Mouse (Mus musculus) small intestine, adult 2 months (tissue): Measurements from ENCODE around the gene Nop9.

Experiments
- CTCF ChIP-seq: fragments of 200-500 bp; IDR thresholded peaks from 2 replicates; pipeline ENCODE4 v1.5.1; 2012; ENCODE audit warnings: low read depth, mild to moderate bottlenecking, control low read depth, inconsistent platforms, low read length, moderate library complexity, mixed read lengths; ENCODE audit not compliant: insufficient replicate concordance, insufficient read length; ENCODE audit errors: extremely low read depth
- POLR2A ChIP-seq: fragments of 200-500 bp; IDR thresholded peaks from 2 replicates; pipeline ENCODE4 v1.6.1; 2012; ENCODE audit warnings: low read depth, mild to moderate bottlenecking, control low read depth, inconsistent platforms, low read length, moderate library complexity

- TF ChIP-seq CTCF (no peak), POLR2A (no peak)
These were observed 356 bp downstream of the Nop9 start for GRCm38 (mm10) chr14:55745861-55746237.
